Mouse (Mus musculus): ENCODE data around the gene Chpf.

DNA sequence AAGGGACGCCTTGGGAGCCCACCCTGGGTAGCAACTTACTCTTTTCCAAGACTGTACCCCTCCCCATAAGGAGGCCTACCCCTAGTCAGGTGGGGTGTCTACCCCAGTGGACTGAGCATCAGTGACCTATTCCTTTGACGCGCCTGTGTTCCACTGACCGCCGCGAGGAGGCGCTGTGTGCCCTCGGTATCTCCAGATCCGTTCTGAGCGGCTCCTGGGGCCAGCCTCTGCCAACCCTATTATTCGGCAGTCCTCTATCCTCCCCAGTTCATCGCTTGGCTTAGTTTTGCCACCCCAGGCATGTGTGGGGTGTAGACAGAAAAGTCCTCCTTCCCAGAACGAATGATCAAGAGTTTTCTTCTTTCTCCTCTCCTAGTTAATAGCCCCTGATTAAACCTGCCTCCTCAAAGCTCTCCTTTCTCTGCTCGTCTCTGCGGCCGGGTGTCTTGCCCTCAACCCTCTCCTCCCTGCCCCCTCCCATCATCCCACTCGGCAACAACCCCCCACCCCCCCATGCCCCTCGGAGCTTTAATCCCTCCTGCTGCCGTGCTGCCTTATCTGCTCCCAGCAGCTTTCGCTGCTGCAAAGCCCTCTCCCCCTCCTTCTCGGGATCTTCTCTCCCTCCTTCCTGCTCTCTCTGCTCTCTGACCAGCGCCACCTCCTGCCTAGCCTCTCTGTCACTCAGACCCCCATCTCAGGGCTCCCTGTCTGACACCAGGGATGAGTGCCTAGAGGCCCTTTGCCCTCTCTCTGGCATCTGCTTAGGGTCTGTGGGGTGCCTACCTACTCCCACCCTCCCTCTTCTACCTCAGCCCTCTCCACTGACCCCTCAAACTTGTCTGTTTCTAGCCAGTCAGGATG, 33.1 kb downstream of the Chpf start:
- TF ChIP-seq FLI1 (IDR thresholded peaks at IDR 0.05; ENCODE audit: low read length) (no peak), GATA1 (IDR thresholded peaks at IDR 0.05; ENCODE audit: borderline replicate concordance, low read length) (no peak)
